Mouse (Mus musculus): ENCODE measurements around the gene Map2k6.

GRCm38 (mm10) chr11:110462975-110463578, 64.2 kb downstream of the Map2k6 start:
- TF ChIP-seq GATA1 (IDR thresholded peaks at IDR 0.05; ENCODE audit: borderline replicate concordance, low read length) (no peak), FLI1 (IDR thresholded peaks at IDR 0.05; ENCODE audit: low read length) (no peak)

Data from megakaryocyte, embryonic 14.5 days (primary cell).